Mouse (Mus musculus) ES-E14 (cell line): ENCODE data around the gene Pax1. TPM values are rescaled to one million over a fixed set of nuclear protein-coding genes. Genes with fewer than 3 reads are reported as not detected.

Experiments
- DNase-seq: peaks from one replicate; pipeline ENCODE4 v3.0.0-alpha.2; 2013; ENCODE audit warnings: low read depth, low spot score
- H3K27ac ChIP-seq: 2 replicates; pipeline ENCODE4 v1.5.1; 2012; ENCODE audit warnings: low read depth, mild to moderate bottlenecking, low read length, moderate library complexity, mixed read lengths; ENCODE audit not compliant: poor library complexity, insufficient read depth, severe bottlenecking
- H3K36me3 ChIP-seq: 2 replicates; pipeline ENCODE4 v1.6.1; 2012; ENCODE audit warnings: mild to moderate bottlenecking, low read length, moderate library complexity, mixed read lengths; ENCODE audit not compliant: control insufficient read depth, poor library complexity, insufficient read depth, severe bottlenecking
- H3K4me1 ChIP-seq, 2 experiments: fragments of 150-350 bp in 1 of 2; sonication (generic) in 1 of 2; 2 replicates each; pipeline ENCODE4 v1.6.1; 2012; ENCODE audit warnings: low read length in 2 of 2, mild to moderate bottlenecking in 1 of 2, mixed read lengths in 1 of 2; ENCODE audit not compliant: control insufficient read depth in 2 of 2, insufficient read depth in 2 of 2, poor library complexity in 1 of 2
- H3K4me3 ChIP-seq, 2 experiments: fragments of 150-350 bp in 1 of 2; sonication (generic) in 1 of 2; 2 replicates each; pipeline ENCODE4 v1.5.1; 2012; ENCODE audit warnings: low read length in 2 of 2, low read depth in 1 of 2, mild to moderate bottlenecking in 1 of 2, mixed read lengths in 1 of 2; ENCODE audit not compliant: insufficient read depth in 1 of 2, poor library complexity in 1 of 2, severe bottlenecking in 1 of 2
- H3K9ac ChIP-seq: 2 replicates; pipeline ENCODE4 v1.6.1; 2012; ENCODE audit warnings: low read depth, mild to moderate bottlenecking, low read length, mixed read lengths; ENCODE audit not compliant: poor library complexity, insufficient read depth, severe bottlenecking
- H3K9me3 ChIP-seq: fragments of 150-350 bp; sonication (generic); 2 replicates; pipeline ENCODE4 v1.6.1; 2012; ENCODE audit warnings: low read depth, mild to moderate bottlenecking, low read length; ENCODE audit not compliant: control insufficient read depth, insufficient read depth
- CHD2 ChIP-seq: IDR thresholded peaks from 2 replicates; pipeline ENCODE4 v1.6.1; 2014; ENCODE audit warnings: mild to moderate bottlenecking, low read depth, low read length, inconsistent platforms
- HCFC1 ChIP-seq: IDR thresholded peaks from 2 replicates; pipeline ENCODE4 v1.6.1; 2012; ENCODE audit warnings: low read length, inconsistent platforms, borderline replicate concordance; ENCODE audit not compliant: insufficient read depth
- MAFK ChIP-seq: IDR thresholded peaks from 2 replicates; pipeline ENCODE4 v1.6.1; 2014; ENCODE audit warnings: mild to moderate bottlenecking, low read depth, low read length, inconsistent platforms; ENCODE audit not compliant: insufficient read depth
- ZC3H11A ChIP-seq: IDR thresholded peaks from 2 replicates; pipeline ENCODE4 v1.6.1; 2012; ENCODE audit warnings: low read depth, mild to moderate bottlenecking, inconsistent platforms, low read length, borderline replicate concordance
- ZNF384 ChIP-seq: IDR thresholded peaks from 2 replicates; pipeline ENCODE4 v1.6.1; 2012; ENCODE audit warnings: low read depth, low read length, inconsistent platforms
- in situ Hi-C, 2 experiments: fragments of 600-800 bp; cut with MboI; formaldehyde crosslinking; loops; one replicate each; pipeline ENCODE4 v1.15.1; 2025; ENCODE audit warnings: low sequenced_read_pairs in 2 of 2, inconsistent platforms in 1 of 2; ENCODE audit not compliant: unreplicated experiment in 2 of 2
- total RNA-seq: library from RNA; depleted of rRNA; stranded (reverse); fragments of 300-350 nt; gene quantifications from 2 replicates; pipeline ENCODE4 v1.2.3, GENCODE M21; 2012; rRNA removed

Gene Pax1
- total RNA-seq, 1 experiment, result 0.31 TPM

- H3K27ac ChIP-seq, result no peak overlapping the region
- no peaks in the 10 kb centered on the region for H3K9me3 ChIP-seq
- in situ Hi-C loops, result no loop called here
- DNase-seq, result no peak
- no peaks in the 10 kb centered on the region for H3K36me3 ChIP-seq
- H3K4me1 ChIP-seq, result no peaks in the 10 kb centered on the region
- no peak overlapping the region for H3K4me3 ChIP-seq
- no peak overlapping the region for H3K9ac ChIP-seq
- TF ChIP-seq HCFC1, result no peak
- TF ChIP-seq ZC3H11A, result no peak
- TF ChIP-seq ZNF384, result no peak
- TF ChIP-seq MAFK, result no peak
- no peak for TF ChIP-seq CHD2
Measured at GRCm38 (mm10) chr2:147424582-147425255, 63.0 kb downstream of the Pax1 start.

GRCm38 (mm10) chr2:147429607-147430356 is 68.1 kb downstream of the Pax1 start:
- Histone ChIP-seq H3K36me3 (no peaks in the 10 kb centered on the region), H3K9ac (no peak overlapping the region), H3K4me1 (no peaks in the 10 kb centered on the region), H3K27ac (no peak overlapping the region), H3K9me3 (no peaks in the 10 kb centered on the region), H3K4me3 (no peak overlapping the region)
- no peak for DNase-seq
- TF ChIP-seq MAFK (no peak), HCFC1 (no peak), CHD2 (no peak), ZC3H11A (no peak), ZNF384 (no peak)
- in situ Hi-C loops, result no loop called here

DNA sequence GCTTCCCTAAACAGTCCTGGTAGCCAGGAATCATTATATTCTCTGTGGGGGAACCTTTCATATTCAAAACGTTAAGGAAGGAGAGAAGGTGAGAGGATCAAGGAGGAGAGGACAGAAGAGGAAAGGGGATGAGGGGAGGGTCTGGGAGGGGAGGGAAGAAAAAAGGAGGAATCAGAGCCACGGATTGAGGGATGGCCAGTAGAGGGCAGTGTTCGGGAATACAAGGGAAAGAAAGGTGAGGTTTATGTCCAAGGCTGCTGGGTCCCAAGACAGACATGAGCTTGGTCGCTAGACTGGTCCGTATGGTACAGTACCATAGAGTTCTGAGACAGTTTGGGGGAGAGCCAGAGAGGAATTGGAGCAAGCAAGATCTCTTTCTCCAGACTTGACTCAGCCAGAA is 71.4 kb downstream of the Pax1 start:
- Histone ChIP-seq H3K9me3 (no peaks in the 10 kb centered on the region), H3K4me3 (no peak overlapping the region), H3K9ac (no peak overlapping the region), H3K36me3 (no peaks in the 10 kb centered on the region), H3K4me1 (no peaks in the 10 kb centered on the region), H3K27ac (no peak overlapping the region)
- in situ Hi-C loops, result no loop called here
- no peak for TF ChIP-seq ZNF384
- peak; percentile 17; the same call in 1 of the 2 replicates for TF ChIP-seq ZC3H11A
- TF ChIP-seq HCFC1, result no peak
- TF ChIP-seq MAFK, result no peak
- no peak for TF ChIP-seq CHD2
- peak; percentile 44 for DNase-seq

Other genes starting within 250 kb of the Pax1 start
- 0.27 TPM in 1 of 2 replicates, not detected in the other for gene Nkx2-2, start 167.7 kb upstream of the Pax1 start, total RNA-seq